Mouse (Mus musculus) brain, embryonic 14.5 days (tissue): ENCODE results near the gene Klhl42. TPM values are rescaled to one million over a fixed set of nuclear protein-coding genes. Genes with fewer than 3 reads are reported as not detected.
A peak's percentile ranks its signal among the peaks of the same experiment; 100 is the strongest.

Experiments used
- DNase-seq: peaks from one replicate; pipeline ENCODE4 v3.0.0-alpha.2; 2011; ENCODE audit warnings: low read depth
- CTCF ChIP-seq: fragments of 200-500 bp; IDR thresholded peaks from 2 replicates; pipeline ENCODE4 v1.5.1; 2012; ENCODE audit warnings: inconsistent platforms, mild to moderate bottlenecking, moderate library complexity, borderline replicate concordance; ENCODE audit not compliant: insufficient read depth, insufficient read length; ENCODE audit errors: extremely low read depth
- POLR2A ChIP-seq: fragments of 200-500 bp; IDR thresholded peaks from 2 replicates; pipeline ENCODE4 v1.6.1; 2012; ENCODE audit warnings: mild to moderate bottlenecking, inconsistent platforms, borderline replicate concordance; ENCODE audit not compliant: poor library complexity, insufficient read depth, insufficient read length, severe bottlenecking; ENCODE audit errors: extremely low read depth
- polyA plus RNA-seq: library from polyadenylated mRNA; depleted of rRNA; stranded (reverse); fragments of >200 nt; gene quantifications from 2 replicates; pipeline ENCODE4 v1.2.3, GENCODE M21; 2012

The Klhl42 gene
- polyA plus RNA-seq, 1 experiment, result 13.0 TPM

GRCm38 (mm10) chr6:147096109-147096508, 4.9 kb downstream of the Klhl42 start:
- DNase-seq, result no peak
- TF ChIP-seq POLR2A (no peak), CTCF (no peak; the same call in 1 of the 2 replicates)

GRCm38 (mm10) chr6:147096934-147097333, 5.8 kb downstream of the Klhl42 start:
- no peak for DNase-seq
- TF ChIP-seq POLR2A, result no peak
- TF ChIP-seq CTCF, result no peak

- DNase-seq, result no peak
- no peak for TF ChIP-seq CTCF
- TF ChIP-seq POLR2A, result no peak
These were observed 6.3 kb downstream of the Klhl42 start for GRCm38 (mm10) chr6:147097346-147097929.

- no peak for TF ChIP-seq CTCF
- TF ChIP-seq POLR2A, result no peak
- DNase-seq, result no peak
These were observed 8.5 kb downstream of the Klhl42 start for GRCm38 (mm10) chr6:147099458-147100277.

GRCm38 (mm10) chr6:147102293-147102692, 11.1 kb downstream of the Klhl42 start:
- no peak for DNase-seq
- no peak for TF ChIP-seq POLR2A

- TF ChIP-seq CTCF (no peak), POLR2A (no peak)
These were observed 14.3 kb downstream of the Klhl42 start for GRCm38 (mm10) chr6:147105529-147105928.

GRCm38 (mm10) chr6:147106716-147107115, 15.5 kb downstream of the Klhl42 start:
- TF ChIP-seq CTCF, result no peak
- no peak for TF ChIP-seq POLR2A
- no peak for DNase-seq

More at GRCm38 (mm10) chr6:147105529-147105928, 14.3 kb downstream of the Klhl42 start:
- DNase-seq, result no peak

- TF ChIP-seq CTCF (no peak), POLR2A (no peak)
- DNase-seq, result no peak
These were observed 18.1 kb downstream of the Klhl42 start for GRCm38 (mm10) chr6:147109283-147109682.

- TF ChIP-seq CTCF (peak; percentile 81), POLR2A (no peak)
- peak; percentile 78 for DNase-seq
These were observed 25.4 kb downstream of the Klhl42 start for GRCm38 (mm10) chr6:147116579-147116978.

- TF ChIP-seq POLR2A, result no peak
- no peak for TF ChIP-seq CTCF
- DNase-seq, result no peak
These were observed 26.6 kb downstream of the Klhl42 start for GRCm38 (mm10) chr6:147117764-147118163.

GRCm38 (mm10) chr6:147118190-147118589, 27.0 kb downstream of the Klhl42 start:
- no peak for DNase-seq
- TF ChIP-seq CTCF, result no peak
- no peak for TF ChIP-seq POLR2A

- no peak for TF ChIP-seq POLR2A
- no peak for DNase-seq
These were observed 30.1 kb downstream of the Klhl42 start for GRCm38 (mm10) chr6:147121320-147121719.

GRCm38 (mm10) chr6:147127239-147127638, 36.1 kb downstream of the Klhl42 start:
- TF ChIP-seq CTCF (no peak), POLR2A (no peak)
- peak; percentile 22 for DNase-seq

- TF ChIP-seq POLR2A (no peak), CTCF (no peak)
- no peak for DNase-seq
These were observed 47.1 kb downstream of the Klhl42 start for GRCm38 (mm10) chr6:147138260-147138659.
